Mouse (Mus musculus) cerebellum, adult 2 months (tissue): ENCODE data around the gene Ppp4r3a.

ENCODE experiments used
- CTCF ChIP-seq: fragments of 200-500 bp; IDR thresholded peaks from 2 replicates; pipeline ENCODE4 v1.5.1; 2011; ENCODE audit warnings: low read depth, mild to moderate bottlenecking, control low read depth, low read length, moderate library complexity, borderline replicate concordance; ENCODE audit not compliant: insufficient read depth
- POLR2A ChIP-seq: fragments of 200-500 bp; IDR thresholded peaks from 2 replicates; pipeline ENCODE4 v1.6.1; 2011; ENCODE audit warnings: low read length, control low read depth, borderline replicate concordance; ENCODE audit not compliant: insufficient read depth

- TF ChIP-seq POLR2A (no peak), CTCF (no peak)
These were observed 78.5 kb downstream of the Ppp4r3a start for GRCm38 (mm10) chr12:101004982-101005381.
